Mouse (Mus musculus) skeletal muscle tissue, adult 2 months (tissue): ENCODE measurements at regions not wholly inside any gene's neighbourhood (a gene's known extent, or its start where the extent isn't known, plus 50 kb on each side); places are given as distances from the start of the nearest gene placed in this dataset.

Experiments used
- DNase-seq: peaks from one replicate; pipeline ENCODE4 v3.0.0-alpha.2; 2012; ENCODE audit warnings: low read depth, low spot score

GRCm38 (mm10) chrX:164589874-164590273, 83.7 kb downstream of the Asb9 start:
- peak; percentile 15 for DNase-seq
